Mouse (Mus musculus) cerebellum, adult 18-20 months (tissue): ENCODE data around the gene Hirip3.

Experiments used
- DNase-seq, 2 experiments: peaks; one replicate each; pipeline ENCODE4 v3.0.0; 2021

Gene Hirip3

GRCm38 (mm10) chr7:126861429-126862130 lies at the start of gene Hirip3:
TSS of gene Hirip3 (plus strand) at chr7:126861972.
- peak; percentile 97 to 98 for DNase-seq

- no peak for DNase-seq
These were observed 46.0 kb upstream of the Hirip3 start for GRCm38 (mm10) chr7:126815726-126816222.

DNA sequence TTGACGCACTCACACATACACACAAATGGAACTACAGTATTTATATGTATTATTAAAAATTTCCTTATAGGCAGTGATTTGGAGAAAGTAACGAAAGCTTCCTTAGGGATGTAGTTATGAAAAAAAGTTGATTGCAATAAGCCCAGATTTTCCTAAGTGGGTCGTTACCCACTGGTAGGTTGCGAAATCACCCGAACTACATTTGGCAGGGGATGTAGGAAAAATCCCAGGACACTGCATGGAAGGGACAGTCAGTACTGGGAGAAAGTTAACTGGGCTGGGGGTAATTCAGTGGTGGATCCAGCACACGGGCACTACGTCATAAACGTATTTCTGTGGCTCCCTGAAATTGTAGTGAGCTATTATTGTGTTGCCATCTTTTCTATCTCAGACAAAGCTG lies 45.3 kb upstream of the Hirip3 start:
- no peak for DNase-seq

GRCm38 (mm10) chr7:126817595-126817994 lies 44.2 kb upstream of the Hirip3 start:
- no peak for DNase-seq

GRCm38 (mm10) chr7:126818818-126819217 lies 43.0 kb upstream of the Hirip3 start:
- peak in 1 of 2 experiments; percentile 6 for DNase-seq

DNA sequence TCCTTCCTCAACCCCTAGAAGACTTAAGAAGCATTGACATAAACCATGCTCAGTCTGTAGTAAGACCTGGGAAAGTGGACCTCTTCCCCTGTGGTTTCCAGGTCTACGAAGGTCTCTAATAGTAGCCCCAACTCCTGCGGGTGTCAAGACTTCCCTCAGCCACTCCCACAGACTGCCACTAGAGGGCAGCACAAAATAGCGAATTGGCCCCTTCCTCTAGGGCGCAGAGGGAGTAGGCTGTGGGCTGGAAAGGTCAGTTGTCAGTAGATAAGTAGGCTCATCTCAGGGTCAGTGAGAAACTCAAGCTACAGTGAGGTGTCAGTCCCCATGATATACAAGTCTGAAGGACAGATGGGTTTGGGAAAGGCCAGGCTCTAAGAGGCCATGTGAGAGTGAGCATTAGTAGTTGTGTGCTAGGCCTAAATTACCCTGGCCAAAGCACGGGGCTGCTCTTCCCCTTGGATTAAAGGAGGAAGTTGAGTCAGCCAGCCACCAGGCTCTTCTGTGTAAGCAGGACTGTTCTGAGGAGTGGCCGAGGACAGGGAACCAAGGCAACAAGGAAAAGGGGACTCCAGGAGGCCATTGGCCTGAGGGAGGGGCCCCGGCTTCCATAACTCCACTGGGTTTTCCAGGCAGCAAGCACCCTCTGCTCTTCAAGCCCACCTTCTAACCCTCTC lies 39.8 kb upstream of the Hirip3 start:
- peak; percentile 92 to 94 for DNase-seq

DNA sequence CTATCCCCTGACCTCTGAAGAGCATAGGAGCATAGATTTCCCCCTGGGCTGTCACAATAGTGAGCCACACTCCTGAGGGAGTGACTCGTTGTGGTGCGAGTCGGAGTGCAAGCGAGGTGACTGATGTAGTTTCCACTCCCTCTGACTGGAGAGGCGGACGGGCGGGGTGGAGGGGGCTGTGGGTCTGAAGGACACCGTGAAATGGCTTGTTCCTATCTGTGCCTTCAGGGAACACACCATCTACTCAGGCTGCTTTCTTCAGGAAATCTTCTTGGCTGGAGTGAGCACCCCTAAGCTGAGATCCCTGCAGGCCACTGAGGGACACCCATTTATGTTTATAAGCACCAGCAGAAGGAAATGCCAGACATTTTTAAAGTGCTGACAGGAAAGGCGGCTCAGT lies 39.0 kb upstream of the Hirip3 start:
- DNase-seq, result peak; percentile 63 to 70

DNA sequence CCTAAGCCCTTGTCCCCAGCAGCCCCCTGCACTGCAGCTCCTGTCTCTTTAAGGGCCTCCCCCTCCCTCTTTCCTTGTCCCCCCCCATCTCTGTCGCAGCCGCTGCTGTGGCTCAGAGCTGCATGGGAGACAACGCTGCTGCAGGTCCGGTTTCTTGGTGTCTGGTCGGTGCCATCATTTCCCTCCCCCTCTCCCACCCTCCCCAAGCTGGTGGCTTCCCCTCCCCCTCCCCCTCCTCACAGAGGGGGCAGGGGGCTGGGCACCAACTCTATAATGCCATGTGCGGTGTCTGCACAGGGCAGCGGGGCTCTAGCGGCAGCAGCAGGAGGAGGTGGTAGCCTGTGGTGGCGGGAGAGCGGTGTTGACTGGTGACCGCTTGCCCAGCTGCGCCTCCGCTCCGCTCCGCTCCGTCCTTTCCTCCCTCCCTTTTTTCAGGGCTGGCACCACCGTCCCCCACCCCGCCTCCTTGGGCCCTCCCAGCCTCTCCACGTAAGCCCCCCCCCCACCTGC lies 38.5 kb upstream of the Hirip3 start:
- DNase-seq, result peak; percentile 62 to 66

DNA sequence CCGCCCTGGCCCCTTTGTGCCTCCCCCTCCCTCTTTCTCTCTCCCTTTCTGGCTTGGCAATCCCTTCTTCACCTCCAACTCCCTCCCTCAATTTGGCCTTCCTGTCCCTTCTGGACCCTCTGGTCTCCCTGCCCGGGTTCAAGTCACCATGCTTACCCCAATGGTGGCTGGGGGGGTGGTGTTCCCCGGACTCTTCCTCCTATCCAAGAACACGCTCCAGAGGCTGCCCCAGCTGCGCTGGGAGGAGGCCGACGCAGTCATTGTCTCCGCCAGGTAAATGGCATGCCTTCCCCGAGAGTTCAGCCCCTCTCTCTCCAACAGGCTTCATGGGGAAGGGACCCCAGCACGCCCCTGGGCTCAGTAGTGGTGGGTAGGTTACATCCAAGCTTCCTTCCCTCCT lies 37.8 kb upstream of the Hirip3 start:
- peak in 1 of 2 experiments; percentile 31 for DNase-seq

DNA sequence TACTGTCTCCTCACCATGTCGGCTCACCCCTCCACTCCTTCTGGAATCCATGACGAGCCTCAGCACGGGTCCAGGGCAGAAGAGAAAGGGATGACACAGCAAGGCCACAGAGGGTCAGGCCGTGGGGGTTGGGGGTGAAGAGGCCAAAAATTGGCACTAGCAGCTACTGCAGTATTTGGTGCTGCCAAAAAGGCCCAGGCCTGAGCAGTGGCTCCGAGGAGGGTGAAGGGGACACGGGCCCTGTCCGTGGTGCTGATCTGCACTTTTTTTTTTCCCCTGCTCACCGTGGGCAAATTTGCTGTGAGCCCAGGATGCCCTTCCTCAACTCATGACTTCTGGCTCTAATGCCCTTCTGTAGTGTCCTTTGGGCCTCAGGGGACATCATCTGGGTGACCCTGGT lies 36.4 kb upstream of the Hirip3 start:
- no peak for DNase-seq

DNA sequence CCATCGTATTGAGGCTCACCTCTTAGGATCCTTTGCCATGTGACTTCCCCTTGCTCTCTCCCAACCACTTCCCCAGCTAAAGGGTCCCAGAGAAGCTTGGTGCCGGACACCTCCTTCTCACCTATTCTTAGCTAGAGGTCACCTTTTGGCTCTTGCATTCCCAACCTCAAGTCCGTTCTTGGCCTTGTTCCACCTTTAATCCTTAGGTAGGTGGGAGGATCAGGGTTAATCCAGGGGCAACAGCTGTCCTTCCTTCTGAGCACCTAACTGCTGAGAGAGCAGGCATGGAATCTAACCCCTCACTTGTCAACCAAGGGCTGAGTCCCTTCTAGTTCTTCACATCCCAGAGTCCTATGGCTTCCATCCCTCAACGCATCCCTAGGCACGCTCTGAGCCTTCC lies 35.8 kb upstream of the Hirip3 start:
- no peak for DNase-seq

DNA sequence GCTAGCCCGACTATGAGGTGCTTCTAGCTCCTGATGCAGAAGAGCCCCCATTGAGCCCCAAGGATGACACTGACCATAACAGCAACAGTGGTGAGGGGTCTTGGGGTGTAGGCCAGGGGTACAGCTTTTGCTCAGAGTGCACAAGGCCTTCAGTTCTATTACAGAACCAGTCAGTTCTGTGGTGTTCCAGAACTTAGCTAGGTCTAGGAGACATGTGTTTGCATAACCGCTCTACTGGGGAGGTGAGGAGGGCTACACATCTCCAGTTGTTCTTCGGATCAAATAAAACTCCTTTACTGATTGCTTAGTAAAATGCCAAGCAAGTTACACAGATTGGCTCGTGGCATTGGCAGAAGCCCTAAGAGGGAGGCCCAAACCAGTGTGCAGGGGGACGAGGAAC lies 30.2 kb upstream of the Hirip3 start, which contains the start of gene 4930451I11Rik:
4930451I11Rik (minus strand) TSS at position 101 of the 400 bp plus-strand sequence.
- DNase-seq, result no peak

DNA sequence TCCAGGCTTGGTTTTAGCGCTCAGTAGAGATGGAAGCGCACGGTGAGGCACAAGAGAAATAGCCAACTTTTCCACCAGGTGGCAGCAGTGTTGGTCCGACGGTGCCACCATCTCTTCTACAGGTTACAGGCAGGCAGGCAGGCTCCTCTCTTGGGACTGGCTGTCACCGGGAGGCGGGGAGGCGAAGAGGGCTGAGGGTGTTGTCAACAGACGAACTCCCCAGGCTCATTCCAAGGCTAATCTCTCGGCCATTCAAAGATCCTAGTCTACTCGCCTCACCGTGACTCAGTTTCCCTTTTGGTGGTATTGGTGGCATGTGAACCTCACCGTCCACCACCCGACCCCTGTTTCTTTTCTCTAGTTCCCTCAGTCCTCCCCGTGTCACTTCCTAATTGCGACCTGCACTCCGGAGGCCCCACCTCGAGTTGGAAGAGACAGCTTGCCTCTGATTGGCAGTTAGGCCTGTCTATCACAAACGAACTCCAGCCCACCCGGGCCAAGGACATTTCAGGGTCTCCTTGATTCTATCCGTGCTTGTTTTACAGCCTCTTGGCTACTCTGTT lies 29.7 kb upstream of the Hirip3 start:
- DNase-seq, result peak; percentile 85 to 88

DNA sequence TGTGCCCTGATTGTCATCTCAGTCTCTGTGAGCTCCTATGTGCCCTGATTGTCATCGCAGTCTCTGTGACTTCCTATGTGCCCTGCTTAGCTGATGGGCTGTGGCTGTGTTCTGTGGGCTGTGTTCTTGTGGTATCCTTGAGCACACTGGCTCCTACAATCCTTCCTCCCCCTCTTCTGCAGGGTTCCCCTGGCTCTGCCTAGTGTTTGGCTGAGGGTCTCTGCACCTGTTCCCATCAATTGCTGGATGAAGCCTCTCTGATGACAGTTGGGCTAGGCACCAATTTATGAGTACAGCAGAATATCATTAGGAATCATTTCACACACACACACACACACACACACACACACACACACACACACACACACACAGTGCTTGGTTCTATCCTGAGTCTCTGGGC lies 28.5 kb upstream of the Hirip3 start:
- no peak for DNase-seq

DNA sequence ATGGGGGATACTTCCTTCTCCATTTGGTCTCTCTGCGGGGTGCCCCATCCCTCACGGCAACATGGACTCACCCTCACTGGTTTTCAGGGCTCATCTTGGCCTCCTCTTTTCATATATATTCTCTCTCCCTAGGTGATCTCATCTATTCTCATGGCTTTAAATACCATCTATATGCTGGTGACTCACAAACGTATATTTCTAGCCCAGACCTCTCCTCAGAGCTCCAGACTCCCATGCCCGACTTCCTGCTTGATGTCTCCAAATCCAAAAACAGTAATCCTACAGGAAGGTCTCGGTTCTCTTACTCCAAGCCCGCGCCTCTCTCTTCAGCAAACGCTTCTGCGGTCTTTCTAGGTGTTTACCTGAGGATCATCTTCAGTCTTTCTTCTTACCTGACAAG lies 18.5 kb upstream of the Hirip3 start:
- DNase-seq, result peak in 1 of 2 experiments; percentile 0

- no peak for DNase-seq
These were observed 16.3 kb upstream of the Hirip3 start for GRCm38 (mm10) chr7:126845516-126845915.

DNA sequence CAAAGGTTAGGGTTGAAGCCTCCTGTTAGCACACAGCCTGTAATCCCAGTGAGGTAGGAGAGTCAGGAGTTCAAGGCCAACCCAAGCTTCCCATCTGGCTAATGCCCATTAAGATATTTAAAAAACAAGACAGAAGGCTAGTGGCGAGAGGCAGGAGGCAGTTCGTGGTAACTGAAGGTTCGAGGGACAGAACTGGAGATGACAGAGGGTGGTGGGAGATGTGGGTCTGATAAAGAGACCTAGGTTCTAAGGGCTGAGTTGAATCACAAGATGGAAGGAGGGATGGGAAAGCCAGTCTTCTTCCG lies 14.7 kb upstream of the Hirip3 start, which contains the start of gene Doc2a:
Doc2a (plus strand) TSS at position 301 of the 305 bp plus-strand sequence.
- DNase-seq, result peak in 1 of 2 experiments; percentile 0

DNA sequence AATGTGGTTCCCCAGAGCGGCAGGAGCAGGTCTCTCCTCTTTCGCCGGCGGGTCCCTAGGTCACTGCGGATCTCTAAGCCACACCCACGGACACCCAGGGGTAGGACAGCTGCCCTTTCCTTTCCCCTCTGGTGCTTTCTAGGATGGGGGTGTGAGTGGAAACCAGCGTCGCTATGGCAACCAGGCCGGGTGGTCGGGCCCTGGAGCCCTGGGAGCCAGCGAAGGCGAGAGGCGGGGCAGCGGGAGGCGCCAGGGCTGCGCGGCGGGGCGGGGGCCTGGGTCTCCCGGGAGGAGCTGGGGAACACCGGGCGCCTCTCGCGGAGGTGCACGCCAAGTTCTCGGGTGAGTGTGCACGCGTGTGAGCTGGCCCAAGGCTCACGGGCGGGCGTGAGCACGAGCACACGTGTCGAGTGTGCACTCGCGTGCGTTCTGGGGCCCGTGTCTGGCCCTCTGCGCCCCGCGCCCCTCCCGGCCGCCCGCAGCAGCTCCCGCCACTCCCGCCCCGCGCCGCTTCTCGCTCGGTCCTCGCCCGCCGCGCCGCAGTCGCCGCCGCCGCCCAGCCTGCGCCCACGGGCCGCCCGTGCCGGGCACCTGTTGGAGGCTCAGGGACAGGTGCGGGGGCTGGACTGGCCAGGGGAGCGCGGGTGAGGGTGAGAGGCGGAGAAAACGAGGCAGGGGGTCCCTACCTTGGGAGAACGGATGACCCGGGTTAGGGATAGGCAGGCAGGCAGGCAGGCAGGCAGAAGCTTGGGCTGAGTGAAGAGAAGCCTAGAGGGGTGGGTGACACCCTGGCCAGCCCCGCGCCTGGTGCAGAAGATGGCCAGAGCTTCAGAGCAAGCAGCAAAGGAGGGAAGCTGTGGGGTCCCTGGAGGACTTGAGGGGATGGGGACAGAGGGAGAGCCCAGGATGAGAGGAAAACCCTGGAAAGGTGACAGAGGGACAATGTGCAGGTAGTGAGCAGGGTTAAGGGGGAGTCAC lies 14.1 kb upstream of the Hirip3 start:
- DNase-seq, result peak; percentile 14 to 41

GRCm38 (mm10) chr7:126848794-126849193 lies 13.0 kb upstream of the Hirip3 start:
- DNase-seq, result peak in 1 of 2 experiments; percentile 4

DNA sequence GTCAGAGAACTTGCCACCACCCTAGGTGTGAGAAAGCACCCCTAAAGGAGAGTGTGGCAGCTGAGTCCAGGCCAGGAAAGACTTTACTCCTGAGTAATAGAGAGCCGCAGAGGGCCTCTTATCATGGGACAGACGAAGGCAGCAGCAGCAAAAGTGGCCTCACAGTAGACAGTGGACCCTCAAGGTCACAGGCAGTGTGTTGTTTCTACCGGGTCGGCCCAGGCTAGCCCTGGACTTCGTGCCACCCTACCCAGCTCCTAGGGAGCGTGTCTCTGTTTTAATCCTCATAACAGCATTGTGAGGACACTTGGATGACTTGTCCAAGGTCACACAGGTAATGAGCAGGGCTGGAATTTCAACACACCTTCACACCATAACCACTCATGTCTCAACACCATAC lies 11.6 kb upstream of the Hirip3 start:
- DNase-seq, result peak in 1 of 2 experiments; percentile 0

GRCm38 (mm10) chr7:126851192-126851591 lies 10.6 kb upstream of the Hirip3 start:
- no peak for DNase-seq

DNA sequence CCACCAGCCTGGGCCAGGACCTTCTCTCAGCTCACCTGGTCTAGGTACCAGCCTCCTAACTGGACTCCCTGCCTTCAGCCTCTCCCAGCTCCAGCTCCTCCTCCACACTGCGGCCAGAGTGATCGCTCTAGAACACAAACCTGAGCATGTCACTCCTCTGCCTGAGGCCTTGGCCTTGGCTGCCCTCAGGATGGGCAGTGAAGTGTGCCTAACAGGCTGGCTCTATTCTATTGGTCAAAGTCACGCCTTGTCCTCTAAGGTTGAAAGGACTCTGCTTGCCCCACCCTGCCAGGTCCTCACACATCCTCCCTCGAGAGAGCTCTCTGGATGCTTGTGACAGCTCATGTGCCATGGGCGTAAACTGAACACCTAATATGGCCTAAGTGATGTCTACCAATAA lies 8.3 kb upstream of the Hirip3 start:
- DNase-seq, result no peak
